Mouse (Mus musculus) embryonic facial prominence, embryonic 14.5 days (tissue): ENCODE measurements around the gene Cacnb1. TPM values are rescaled to one million over a fixed set of nuclear protein-coding genes. Genes with fewer than 3 reads are reported as not detected.

Source experiments
- ATAC-seq: fragments of 200-750 bp; cut with Nextera tagmentation; 2 replicates; pipeline ENCODE4 v1.8.0; 2017; ENCODE audit warnings: low read depth, moderate number of reproducible peaks, moderate TSS enrichment
- DNase-seq: peaks from one replicate; pipeline ENCODE4 v3.0.0-alpha.2; 2015; ENCODE audit warnings: low spot score
- H3K27ac ChIP-seq: fragments of 300-500 bp; sonication (generic); replicated peaks from 2 replicates; pipeline ENCODE4 v1.5.1; 2014; ENCODE audit warnings: low read depth, mild to moderate bottlenecking, low read length, moderate library complexity
- H3K27me3 ChIP-seq: fragments of 300-500 bp; sonication (generic); replicated peaks from 2 replicates; pipeline ENCODE4 v1.6.1; 2014; ENCODE audit warnings: low read length; ENCODE audit not compliant: control insufficient read depth, insufficient read depth
- H3K36me3 ChIP-seq: fragments of 300-500 bp; sonication (generic); 2 replicates; pipeline ENCODE4 v1.6.1; 2014; ENCODE audit warnings: low read length, mixed read lengths; ENCODE audit not compliant: control insufficient read depth, insufficient read depth
- H3K4me1 ChIP-seq: fragments of 300-500 bp; sonication (generic); 2 replicates; pipeline ENCODE4 v1.6.1; 2014; ENCODE audit warnings: antibody characterized with exemption, low read length; ENCODE audit not compliant: control insufficient read depth, insufficient read depth
- H3K4me2 ChIP-seq: fragments of 300-500 bp; sonication (generic); 2 replicates; pipeline ENCODE4 v1.6.1; 2014; ENCODE audit warnings: low read depth, mild to moderate bottlenecking, low read length, moderate library complexity, mixed read lengths
- H3K4me3 ChIP-seq: fragments of 300-500 bp; sonication (generic); 2 replicates; pipeline ENCODE4 v1.5.1; 2014; ENCODE audit warnings: low read depth, mild to moderate bottlenecking, low read length
- H3K9ac ChIP-seq: fragments of 300-500 bp; sonication (generic); 2 replicates; pipeline ENCODE4 v1.6.1; 2014; ENCODE audit warnings: low read depth, mild to moderate bottlenecking, low read length, moderate library complexity, mixed read lengths
- H3K9me3 ChIP-seq: fragments of 300-500 bp; sonication (generic); 2 replicates; pipeline ENCODE4 v1.6.1; 2016; ENCODE audit warnings: low read length; ENCODE audit not compliant: control insufficient read depth
- WGBS: fragments of 180-500 bp; shearing (Covaris S2); extraction: QIAGEN DNeasy Blood & Tissue Kit; methylation state at CpG from one replicate; pipeline ENCODE4 v1.1.7; 2014; 5-methylcytosine and 5-hydroxymethylcytosine counted together
- polyA plus RNA-seq: library from polyadenylated mRNA; unstranded; fragments of >200 nt; fragmentation: Nextera tagmentation; extraction: Ambion mirVana; gene quantifications from 2 replicates; pipeline ENCODE4 v1.2.1, GENCODE M21; 2014

Gene Cacnb1
- polyA plus RNA-seq, 1 experiment from 2014 or later = 30.4 TPM

DNA sequence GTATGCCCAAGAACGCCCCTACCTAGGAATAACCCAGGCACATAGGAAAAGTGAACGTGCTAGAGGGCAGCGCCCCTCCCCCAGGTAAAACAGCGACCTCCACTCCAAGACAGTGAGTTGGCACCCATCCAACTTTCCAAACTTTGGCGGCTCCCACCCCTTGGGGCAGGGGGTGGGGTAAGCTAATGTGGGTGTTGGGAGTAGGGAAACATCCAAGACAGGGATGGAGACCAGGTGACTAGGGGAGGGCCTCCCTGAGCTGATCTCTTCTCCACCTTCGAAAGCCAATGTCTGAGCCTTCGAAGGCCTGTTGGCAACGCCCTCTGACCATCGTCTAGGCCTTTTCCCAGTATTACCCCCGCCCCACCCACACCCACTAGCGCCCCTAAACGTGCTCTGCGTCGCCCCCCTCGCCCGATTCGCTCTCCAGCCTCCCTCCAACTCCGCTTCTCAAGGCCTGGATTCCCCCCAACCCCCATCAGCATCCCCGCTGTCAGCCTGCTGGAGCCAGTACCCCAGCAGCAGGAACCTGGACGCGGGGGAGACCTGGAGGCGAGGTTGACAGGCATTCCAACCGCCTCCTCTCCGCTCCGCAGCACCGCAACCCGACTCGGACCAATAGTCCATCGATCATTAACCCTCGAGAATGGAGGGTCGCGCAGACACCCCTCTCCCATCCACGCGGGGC lies 1.1 kb downstream of the Cacnb1 start:
- ATAC-seq (peak; percentile 12; the same call in 1 of the 2 replicates), DNase-seq (peak; percentile 78)
- H3K9me3 ChIP-seq = no peaks in the 10 kb centered on the region
- WGBS = 5% methylated on average over 28 of the region's 34 CpGs
- H3K27me3 ChIP-seq = no peaks in the 10 kb centered on the region
- peak overlapping the region; percentile 72 for H3K4me3 ChIP-seq
- peaks cover 16% of the 10 kb centered on the region for H3K36me3 ChIP-seq
- peaks cover 34% of the 10 kb centered on the region for H3K4me1 ChIP-seq
- peak overlapping the region; percentile 88 for H3K4me2 ChIP-seq
- peak overlapping the region; percentile 81 for H3K9ac ChIP-seq
- H3K27ac ChIP-seq = peak overlapping the region; percentile 87

DNA sequence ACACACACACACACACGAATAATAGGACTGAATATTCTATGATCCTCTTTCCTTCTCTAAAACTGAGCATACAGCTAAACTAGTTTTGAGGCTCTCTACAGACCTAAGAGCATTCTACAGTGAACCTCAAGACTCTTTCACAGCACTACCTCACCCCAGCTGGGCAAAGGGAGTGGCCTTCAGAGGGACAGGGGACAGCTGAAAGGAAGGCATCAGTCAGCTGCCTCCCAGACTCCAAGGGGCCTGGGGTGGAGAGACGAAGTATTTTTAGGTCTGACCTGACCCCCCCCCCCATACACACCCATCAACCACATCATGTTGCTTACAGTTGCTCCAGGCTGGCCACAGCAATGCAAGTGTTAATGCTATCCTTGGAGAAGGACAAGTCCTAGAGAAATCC lies 1.7 kb downstream of the Cacnb1 start:
- Histone ChIP-seq H3K27ac (peak overlapping the region; percentile 87), H3K9me3 (no peaks in the 10 kb centered on the region), H3K27me3 (no peaks in the 10 kb centered on the region), H3K4me1 (peaks cover 33% of the 10 kb centered on the region), H3K9ac (peak overlapping the region; percentile 81; the same call in 1 of the 2 replicates), H3K4me3 (peak overlapping the region; percentile 72), H3K36me3 (peaks cover 22% of the 10 kb centered on the region), H3K4me2 (peak overlapping the region; percentile 88)
- ATAC-seq (no peak), DNase-seq (no peak)
- 51% methylated on average over 2 of the region's 2 CpGs for whole genome bisulfite sequencing

DNA sequence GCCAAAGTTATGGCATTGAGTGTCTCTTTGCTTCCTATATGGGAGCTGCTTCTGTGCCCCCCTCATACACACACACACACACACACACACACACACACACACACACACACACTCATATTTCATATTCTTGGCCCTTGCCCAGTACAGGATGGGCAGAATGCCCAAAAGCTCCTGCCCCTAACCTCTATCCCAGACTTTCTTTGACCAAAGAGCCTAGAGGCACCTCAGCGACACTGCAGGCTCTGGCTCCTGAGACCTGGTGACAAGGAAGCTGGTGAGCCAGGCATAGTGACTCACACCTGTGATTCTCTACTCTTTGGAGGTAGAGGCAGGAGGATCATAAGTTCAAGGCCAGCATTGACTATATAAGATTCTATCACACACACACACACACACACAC lies 2.1 kb downstream of the Cacnb1 start:
- DNase-seq (no peak), ATAC-seq (no peak)
- Histone ChIP-seq H3K9ac (no peak overlapping the region), H3K27ac (peak overlapping the region; percentile 87), H3K4me3 (peak overlapping the region; percentile 72; the same call in 1 of the 2 replicates), H3K36me3 (peaks cover 26% of the 10 kb centered on the region), H3K27me3 (no peaks in the 10 kb centered on the region), H3K4me2 (peak overlapping the region; percentile 88), H3K4me1 (peaks cover 29% of the 10 kb centered on the region), H3K9me3 (no peaks in the 10 kb centered on the region)
- WGBS = 78% methylated on average over 1 of the region's 1 CpGs

DNA sequence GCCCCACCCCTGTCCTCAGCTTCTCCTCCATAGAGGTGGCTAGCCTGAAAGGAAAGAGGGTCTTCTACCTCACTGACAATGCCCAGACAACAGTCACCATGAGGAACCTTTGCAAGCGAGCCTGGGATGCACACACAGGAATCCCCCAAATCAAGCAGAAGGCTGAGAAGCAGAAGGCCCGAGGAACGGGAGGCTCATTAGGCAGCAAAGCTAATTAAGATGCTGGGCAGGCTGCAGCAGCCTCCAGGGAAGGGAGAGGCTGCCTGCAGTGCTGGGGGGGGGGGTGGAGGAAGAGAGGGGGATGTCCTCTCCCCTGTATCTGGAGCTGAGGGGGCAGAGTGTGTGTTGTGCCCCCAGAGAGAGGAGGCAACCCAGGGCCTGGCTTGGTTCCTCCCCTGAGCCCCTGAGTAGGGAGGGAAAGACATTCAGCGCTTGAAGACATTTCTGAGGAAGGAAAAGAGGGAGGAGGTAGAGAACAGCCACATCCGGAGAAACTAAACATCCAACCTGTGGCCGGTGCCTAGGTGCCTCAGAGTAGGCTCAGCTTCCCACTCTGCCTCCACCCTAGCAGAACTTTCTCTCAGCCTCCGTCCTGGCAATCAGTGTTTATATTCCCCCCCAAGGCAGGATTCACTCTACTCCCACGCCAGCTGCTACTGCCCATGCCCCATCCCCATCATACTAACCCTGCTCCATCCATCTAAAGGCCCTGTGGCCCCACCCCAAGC lies 2.8 kb downstream of the Cacnb1 start:
- Histone ChIP-seq H3K27ac (0 out of 2 replicates have a peak overlapping the region, but pooled peaks have one; percentile 6), H3K4me3 (no peak overlapping the region), H3K36me3 (peaks cover 32% of the 10 kb centered on the region), H3K9me3 (no peaks in the 10 kb centered on the region), H3K4me2 (peak overlapping the region; percentile 88), H3K27me3 (no peaks in the 10 kb centered on the region), H3K9ac (no peak overlapping the region), H3K4me1 (peaks cover 28% of the 10 kb centered on the region)
- 32% methylated on average over 8 of the region's 8 CpGs for WGBS
- no peak for DNase-seq
- ATAC-seq = no peak

DNA sequence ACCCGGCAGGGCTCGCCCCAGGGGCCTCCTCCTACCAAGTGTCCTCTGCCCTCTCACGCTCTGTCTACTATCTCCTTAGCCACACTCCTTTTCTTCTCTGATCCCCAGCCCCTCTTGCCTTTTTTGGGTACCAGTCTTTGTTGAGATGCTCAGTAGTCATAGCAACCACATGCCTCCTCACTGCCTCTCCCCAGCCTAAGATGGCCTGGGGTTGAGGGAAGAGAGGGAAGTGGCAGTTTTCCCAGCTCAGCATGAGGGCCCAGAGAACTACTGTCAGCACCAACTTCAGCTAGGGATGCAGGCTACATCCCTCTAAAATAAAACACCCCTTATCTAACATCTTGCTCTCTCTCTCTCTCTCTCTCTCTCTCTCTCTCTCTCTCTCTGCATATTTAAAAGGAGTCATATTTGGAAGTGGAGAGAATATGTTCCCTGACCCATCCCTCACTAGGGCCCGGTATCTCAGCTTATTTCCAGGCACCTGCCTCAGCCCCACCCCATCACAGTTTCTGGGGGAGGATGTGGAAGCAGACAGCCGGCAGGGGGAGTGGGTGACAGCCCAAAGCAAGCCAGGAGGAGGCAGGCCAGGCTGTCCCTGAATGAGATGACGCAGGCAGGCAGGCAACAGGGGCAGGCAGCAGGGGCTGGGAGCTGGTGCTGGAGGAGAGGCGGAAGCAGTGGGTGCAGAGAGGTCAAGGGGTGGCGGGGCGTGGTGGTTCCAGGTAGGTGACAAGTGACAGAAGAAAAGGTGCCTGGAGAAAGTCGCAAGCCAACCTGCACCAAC lies 3.8 kb downstream of the Cacnb1 start:
- Histone ChIP-seq H3K9me3 (no peaks in the 10 kb centered on the region), H3K27ac (no peak overlapping the region), H3K36me3 (peaks cover 42% of the 10 kb centered on the region), H3K9ac (no peak overlapping the region), H3K4me2 (no peak overlapping the region), H3K4me1 (peaks cover 28% of the 10 kb centered on the region), H3K4me3 (no peak overlapping the region), H3K27me3 (no peaks in the 10 kb centered on the region)
- ATAC-seq (no peak), DNase-seq (no peak)
- 45% methylated on average over 10 of the region's 10 CpGs for WGBS

DNA sequence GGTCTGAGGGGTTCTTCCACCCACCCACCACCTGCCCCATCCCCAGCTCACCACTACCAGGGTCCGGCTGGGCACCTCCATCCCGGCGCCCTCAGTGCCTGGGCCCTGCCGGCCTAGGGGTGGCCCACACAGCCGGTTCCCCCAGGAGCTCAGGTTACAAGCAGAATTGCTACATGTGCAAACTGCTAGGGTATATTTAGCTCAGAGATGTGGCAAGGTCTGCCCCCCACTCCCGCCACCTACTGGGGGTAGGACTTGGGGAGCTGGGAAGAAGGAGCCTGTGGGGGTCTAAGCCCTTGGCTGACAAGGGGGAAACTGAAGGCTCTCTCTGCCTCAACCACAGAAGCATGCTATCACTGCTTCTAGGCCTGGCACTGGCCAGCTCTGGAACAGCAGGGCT lies 4.6 kb downstream of the Cacnb1 start:
- H3K9me3 ChIP-seq = no peaks in the 10 kb centered on the region
- no peak for ATAC-seq
- no peak overlapping the region for H3K27ac ChIP-seq
- no peak overlapping the region for H3K4me3 ChIP-seq
- H3K27me3 ChIP-seq = no peaks in the 10 kb centered on the region
- peaks cover 49% of the 10 kb centered on the region for H3K36me3 ChIP-seq
- peaks cover 25% of the 10 kb centered on the region for H3K4me1 ChIP-seq
- H3K9ac ChIP-seq = no peak overlapping the region
- WGBS = 54% methylated on average over 4 of the region's 6 CpGs
- H3K4me2 ChIP-seq = no peak overlapping the region
- no peak for DNase-seq

DNA sequence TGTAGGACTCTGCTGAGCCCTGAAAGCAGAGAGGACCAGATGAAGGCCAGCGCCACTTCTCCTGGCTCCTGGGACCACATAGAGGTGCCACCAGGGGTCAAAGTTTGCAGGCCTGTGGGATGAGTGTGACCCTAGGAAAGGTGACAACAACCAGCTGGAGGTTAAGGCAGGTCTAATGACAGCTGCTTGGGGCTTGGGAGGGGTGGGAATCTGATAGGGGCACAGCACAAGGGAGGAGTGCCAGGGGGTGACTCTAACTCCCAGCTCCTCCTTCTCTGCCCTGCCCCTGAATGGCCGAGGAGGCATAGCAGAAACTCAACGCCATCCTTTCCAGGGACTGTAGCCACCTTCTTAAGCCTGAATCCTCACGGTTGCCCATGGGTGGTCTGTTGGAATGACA lies 6.0 kb downstream of the Cacnb1 start:
- Histone ChIP-seq H3K9me3 (no peaks in the 10 kb centered on the region), H3K36me3 (peaks cover 52% of the 10 kb centered on the region), H3K27me3 (no peaks in the 10 kb centered on the region), H3K4me3 (no peak overlapping the region), H3K9ac (no peak overlapping the region), H3K4me2 (no peak overlapping the region), H3K27ac (no peak overlapping the region), H3K4me1 (peaks cover 22% of the 10 kb centered on the region)
- DNase-seq (no peak), ATAC-seq (no peak)
- WGBS = 67% methylated on average over 4 of the region's 4 CpGs

DNA sequence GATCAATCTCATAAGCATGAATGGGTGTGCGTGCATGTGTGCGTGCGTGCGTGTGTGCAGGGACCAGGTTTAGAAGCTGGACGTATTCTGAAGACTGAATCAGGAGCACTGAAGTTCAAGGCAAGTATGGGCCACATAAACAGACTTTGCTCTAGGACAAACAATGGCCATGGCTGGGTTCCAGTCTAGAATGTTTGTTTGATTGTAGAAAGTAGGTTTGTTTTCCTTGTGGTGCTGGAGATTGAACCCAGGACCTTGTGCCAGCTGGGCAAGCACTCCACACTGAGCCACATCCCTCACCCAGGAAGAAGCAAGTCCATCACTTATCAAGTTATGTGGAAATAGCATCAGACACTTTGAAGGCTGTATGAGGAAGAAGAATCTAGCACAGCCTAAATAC lies 6.7 kb downstream of the Cacnb1 start:
- Histone ChIP-seq H3K4me2 (no peak overlapping the region), H3K9ac (no peak overlapping the region), H3K9me3 (no peaks in the 10 kb centered on the region), H3K36me3 (peaks cover 58% of the 10 kb centered on the region), H3K27ac (no peak overlapping the region), H3K4me3 (no peak overlapping the region), H3K27me3 (no peaks in the 10 kb centered on the region), H3K4me1 (peaks cover 18% of the 10 kb centered on the region)
- 86% methylated on average over 5 of the region's 5 CpGs for WGBS
- no peak for DNase-seq
- ATAC-seq = no peak
